Mouse (Mus musculus): Measurements from ENCODE around the gene Lmcd1. TPM values are rescaled to one million over a fixed set of nuclear protein-coding genes. Genes with fewer than 3 reads are reported as not detected.

Lmcd1 gene
- total and polyA plus RNA-seq, 3 experiments: 29.2 to 46.7 (median 37.5) TPM

DNA sequence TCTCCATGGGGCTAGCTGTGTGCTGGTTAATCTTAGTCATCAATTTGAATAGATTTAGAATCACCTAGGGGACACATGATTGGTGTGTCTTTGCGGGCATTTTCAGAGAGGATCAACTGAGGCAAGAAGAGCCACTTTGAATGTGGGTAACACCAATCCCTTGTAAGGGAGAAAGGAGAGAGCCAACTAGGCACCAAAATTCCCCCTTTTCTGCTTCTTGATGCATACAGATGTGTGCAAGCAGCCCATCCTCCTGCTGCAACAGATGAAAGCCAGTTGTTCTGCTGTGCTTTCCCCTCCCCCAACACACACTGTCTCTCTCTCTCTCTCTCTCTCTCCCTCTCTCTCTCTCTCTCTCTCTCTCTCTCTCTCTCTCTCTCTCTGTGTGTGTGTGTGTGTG is 9.2 kb upstream of the Lmcd1 start:
- TF ChIP-seq CTCF (IDR thresholded peaks at IDR 0.05) (no peak), POLR2A (IDR thresholded peaks at IDR 0.05; ENCODE audit: insufficient read depth, low read depth, low read length) (no peak), EP300 (IDR thresholded peaks at IDR 0.05; ENCODE audit: insufficient read depth, low read depth, low read length) (no peak)
- no peak overlapping the region for H3K27ac ChIP-seq
- 97% methylated on average over 1 of the region's 1 CpGs for WGBS
- H3K27me3 ChIP-seq (ENCODE audit: control insufficient read depth, insufficient read depth, low read length): no peaks in the 10 kb centered on the region
- H3K36me3 ChIP-seq (ENCODE audit: control insufficient read depth, insufficient read depth, low read length): no peaks in the 10 kb centered on the region
- no peak overlapping the region for H3K9ac ChIP-seq (ENCODE audit: low read depth, low read length)
- H3K4me1 ChIP-seq (ENCODE audit: control insufficient read depth, insufficient read depth, low read length): peaks cover 1% of the 10 kb centered on the region; the same call in 1 of the 2 replicates
- DNase-seq: no peak
- intact Hi-C loops (cut with DNase I): no loop called here
- no peak overlapping the region for H3K4me3 ChIP-seq
- no peaks in the 10 kb centered on the region for H3K79me2 ChIP-seq (replicated peaks; ENCODE audit: control insufficient read depth, insufficient read depth, low read length)

- intact Hi-C loops (cut with DNase I): no loop called here
- TF ChIP-seq CTCF (IDR thresholded peaks at IDR 0.05) (no peak), POLR2A (IDR thresholded peaks at IDR 0.05; ENCODE audit: insufficient read depth, low read depth, low read length) (no peak), EP300 (IDR thresholded peaks at IDR 0.05; ENCODE audit: insufficient read depth, low read depth, low read length) (no peak)
- Histone ChIP-seq H3K9ac (ENCODE audit: low read depth, low read length) (no peak overlapping the region), H3K36me3 (ENCODE audit: control insufficient read depth, insufficient read depth, low read length) (no peaks in the 10 kb centered on the region), H3K4me3 (no peak overlapping the region), H3K27ac (no peak overlapping the region), H3K79me2 (replicated peaks; ENCODE audit: control insufficient read depth, insufficient read depth, low read length) (no peaks in the 10 kb centered on the region), H3K27me3 (ENCODE audit: control insufficient read depth, insufficient read depth, low read length) (no peaks in the 10 kb centered on the region), H3K4me1 (ENCODE audit: control insufficient read depth, insufficient read depth, low read length) (peaks cover 1% of the 10 kb centered on the region; the same call in 1 of the 2 replicates)
- 21% methylated on average over 1 of the region's 1 CpGs for whole genome bisulfite sequencing
- no peak for DNase-seq
Observed at GRCm38 (mm10) chr6:112266631-112267030, 6.9 kb upstream of the Lmcd1 start.

DNA sequence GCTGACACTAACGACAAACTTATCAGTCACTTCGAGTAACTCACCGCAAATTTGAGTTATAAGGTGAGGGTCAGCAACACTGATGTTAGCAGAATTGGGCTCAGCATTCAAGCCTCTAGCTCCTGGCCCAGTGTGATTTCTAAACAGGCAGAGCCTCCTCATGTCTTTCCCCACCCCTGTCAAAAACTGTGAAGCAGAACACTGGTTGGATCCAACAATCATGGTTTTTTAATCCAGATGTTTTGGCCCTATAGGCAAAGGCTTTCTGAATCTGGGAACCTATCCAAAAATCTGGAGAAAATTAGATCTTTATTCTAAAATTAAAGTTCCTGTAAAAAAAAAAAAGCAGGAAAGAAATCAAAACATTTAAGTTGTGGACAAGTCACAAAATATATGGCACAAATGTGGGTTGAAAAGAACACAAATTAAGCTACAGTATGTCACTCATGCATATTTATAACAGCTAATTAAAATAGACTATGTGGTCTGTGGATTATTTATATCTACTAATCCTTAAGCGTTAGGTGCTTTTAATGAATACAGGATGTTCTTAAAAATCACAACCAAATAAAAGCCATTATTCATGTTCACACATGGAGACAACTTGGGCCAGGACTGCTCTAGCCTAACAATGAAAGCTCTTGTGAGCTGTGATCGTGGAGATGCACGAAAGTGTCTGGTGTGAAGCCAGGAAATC is 5.7 kb upstream of the Lmcd1 start:
- Histone ChIP-seq H3K9ac (ENCODE audit: low read depth, low read length) (no peak overlapping the region), H3K4me3 (no peak overlapping the region), H3K4me1 (ENCODE audit: control insufficient read depth, insufficient read depth, low read length) (peaks cover 1% of the 10 kb centered on the region; the same call in 1 of the 2 replicates), H3K27me3 (ENCODE audit: control insufficient read depth, insufficient read depth, low read length) (no peaks in the 10 kb centered on the region), H3K79me2 (replicated peaks; ENCODE audit: control insufficient read depth, insufficient read depth, low read length) (no peaks in the 10 kb centered on the region), H3K27ac (no peak overlapping the region), H3K36me3 (ENCODE audit: control insufficient read depth, insufficient read depth, low read length) (no peaks in the 10 kb centered on the region)
- TF ChIP-seq CTCF (IDR thresholded peaks at IDR 0.05) (no peak), EP300 (IDR thresholded peaks at IDR 0.05; ENCODE audit: insufficient read depth, low read depth, low read length) (no peak), POLR2A (IDR thresholded peaks at IDR 0.05; ENCODE audit: insufficient read depth, low read depth, low read length) (no peak)
- DNase-seq: no peak
- intact Hi-C loops (cut with DNase I): no loop called here
- WGBS: 55% methylated on average over 6 of the region's 6 CpGs

- peak overlapping the region; percentile 61 for H3K4me3 ChIP-seq
- H3K27ac ChIP-seq: peak overlapping the region; percentile 92
- peaks cover 3% of the 10 kb centered on the region; the same call in 1 of the 2 replicates for H3K79me2 ChIP-seq (replicated peaks; ENCODE audit: control insufficient read depth, insufficient read depth, low read length)
- H3K9ac ChIP-seq (ENCODE audit: low read depth, low read length): peak overlapping the region; percentile 72
- peak; percentile 87 to 90 for DNase-seq
- TF ChIP-seq POLR2A (IDR thresholded peaks at IDR 0.05; ENCODE audit: insufficient read depth, low read depth, low read length): peak; percentile 41; the same call in 1 of the 2 replicates
- TF ChIP-seq EP300 (IDR thresholded peaks at IDR 0.05; ENCODE audit: insufficient read depth, low read depth, low read length): peak; percentile 66
- TF ChIP-seq CTCF (IDR thresholded peaks at IDR 0.05): no peak
- peaks cover 28% of the 10 kb centered on the region for H3K36me3 ChIP-seq (ENCODE audit: control insufficient read depth, insufficient read depth, low read length)
- 12% methylated on average over 9 of the region's 9 CpGs for WGBS
- peaks cover 10% of the 10 kb centered on the region for H3K4me1 ChIP-seq (ENCODE audit: control insufficient read depth, insufficient read depth, low read length)
- intact Hi-C loops (cut with DNase I): loop anchor here (1.0 to 5.0 kb wide), 4 partner anchors 13 to 128 kb away; no protein-coding TSS in a partner anchor
- no peaks in the 10 kb centered on the region for H3K27me3 ChIP-seq (ENCODE audit: control insufficient read depth, insufficient read depth, low read length)
Observed at GRCm38 (mm10) chr6:112274261-112275055, 900 bp downstream of the Lmcd1 start.

- H3K4me3 ChIP-seq: peak overlapping the region; percentile 61
- 71% methylated on average over 6 of the region's 6 CpGs for WGBS
- H3K27ac ChIP-seq: peak overlapping the region; percentile 92
- H3K4me1 ChIP-seq (ENCODE audit: control insufficient read depth, insufficient read depth, low read length): peaks cover 10% of the 10 kb centered on the region
- no peak overlapping the region for H3K9ac ChIP-seq (ENCODE audit: low read depth, low read length)
- no peaks in the 10 kb centered on the region for H3K27me3 ChIP-seq (ENCODE audit: control insufficient read depth, insufficient read depth, low read length)
- intact Hi-C loops (cut with DNase I): loop anchor here (2.0 kb wide), 1 partner anchor 27 kb away; no protein-coding TSS in a partner anchor
- TF ChIP-seq POLR2A (IDR thresholded peaks at IDR 0.05; ENCODE audit: insufficient read depth, low read depth, low read length) (no peak), EP300 (IDR thresholded peaks at IDR 0.05; ENCODE audit: insufficient read depth, low read depth, low read length) (no peak), CTCF (IDR thresholded peaks at IDR 0.05) (no peak)
- peaks cover 3% of the 10 kb centered on the region; the same call in 1 of the 2 replicates for H3K79me2 ChIP-seq (replicated peaks; ENCODE audit: control insufficient read depth, insufficient read depth, low read length)
- peaks cover 37% of the 10 kb centered on the region for H3K36me3 ChIP-seq (ENCODE audit: control insufficient read depth, insufficient read depth, low read length)
- DNase-seq: no peak
Observed at GRCm38 (mm10) chr6:112275731-112276245, 2.2 kb downstream of the Lmcd1 start.

Data from heart, adult 2 months (tissue).